Mouse (Mus musculus) lung, postnatal 10 days (tissue): ENCODE measurements around the gene Tmprss11a.

ENCODE experiments used
- DNase-seq: peaks from one replicate; pipeline ENCODE4 v3.0.0; 2021

The Tmprss11a gene

GRCm38 (mm10) chr5:86468890-86469289 lies at the start of gene Tmprss11a:
Gene Tmprss11a (minus strand): TSS chr5:86468990.
- DNase-seq: no peak

- no peak for DNase-seq
Observed at GRCm38 (mm10) chr5:86518500-86518899, 49.7 kb upstream of the Tmprss11a start, which contains the start of gene Tmprss11g. Gene Tmprss11g (minus strand): TSS chr5:86518600.

GRCm38 (mm10) chr5:86511538-86511937 lies 42.7 kb upstream of the Tmprss11a start:
- no peak for DNase-seq

- DNase-seq: no peak
Observed at GRCm38 (mm10) chr5:86493453-86493852, 24.7 kb upstream of the Tmprss11a start.

GRCm38 (mm10) chr5:86482562-86482961 lies 13.8 kb upstream of the Tmprss11a start:
- DNase-seq: no peak

- no peak for DNase-seq
Observed at GRCm38 (mm10) chr5:86482031-86482430, 13.2 kb upstream of the Tmprss11a start.

- no peak for DNase-seq
Observed at GRCm38 (mm10) chr5:86473859-86474258, 5.1 kb upstream of the Tmprss11a start.

- DNase-seq: no peak
Observed at GRCm38 (mm10) chr5:86439306-86439705, 29.5 kb downstream of the Tmprss11a start.

- DNase-seq: no peak
Observed at GRCm38 (mm10) chr5:86438548-86438947, 30.2 kb downstream of the Tmprss11a start.

- DNase-seq: peak; percentile 4
Observed at GRCm38 (mm10) chr5:86432697-86433096, 36.1 kb downstream of the Tmprss11a start.

- no peak for DNase-seq
Observed at GRCm38 (mm10) chr5:86431096-86431495, 37.7 kb downstream of the Tmprss11a start.

GRCm38 (mm10) chr5:86421323-86422028 lies 47.3 kb downstream of the Tmprss11a start:
- no peak for DNase-seq

- no peak for DNase-seq
Observed at GRCm38 (mm10) chr5:86419494-86419893, 49.3 kb downstream of the Tmprss11a start.

- DNase-seq: no peak
Observed at GRCm38 (mm10) chr5:86414280-86414679, 54.5 kb downstream of the Tmprss11a start.

GRCm38 (mm10) chr5:86410815-86411214 lies 58.0 kb downstream of the Tmprss11a start:
- peak; percentile 10 for DNase-seq

GRCm38 (mm10) chr5:86407941-86408340 lies 60.8 kb downstream of the Tmprss11a start:
- DNase-seq: no peak

GRCm38 (mm10) chr5:86407191-86407590 lies 61.6 kb downstream of the Tmprss11a start:
- no peak for DNase-seq

- DNase-seq: no peak
Observed at GRCm38 (mm10) chr5:86373320-86373719, 95.5 kb downstream of the Tmprss11a start, which contains the start of gene Tmprss11d. Gene Tmprss11d (minus strand): TSS chr5:86373420.
